Mouse (Mus musculus): ENCODE data around the gene Usp13.

- TF ChIP-seq CTCF (IDR thresholded peaks at IDR 0.05; ENCODE audit: borderline replicate concordance, extremely low read depth, insufficient read depth, insufficient read length) (no peak), POLR2A (IDR thresholded peaks at IDR 0.05; ENCODE audit: borderline replicate concordance, extremely low read depth, insufficient read depth, insufficient read length, poor library complexity, severe bottlenecking) (no peak)
Measured at GRCm38 (mm10) chr3:32903462-32903861, 86.1 kb downstream of the Usp13 start.

Data from brain, embryonic 14.5 days (tissue).